Mouse (Mus musculus) right cerebral cortex, postnatal 10 days (tissue): ENCODE measurements around the gene Trappc6a.
"Not testable (repeated sequence)": the region's sequence is repeated elsewhere in the genome, so short reads cannot be mapped to it uniquely, and the experiment has no call there.

ENCODE experiments used
- DNase-seq, 2 experiments: peaks; one replicate each; pipeline ENCODE4 v3.0.0; 2021; ENCODE audit warnings: low spot score in 2 of 2

Trappc6a gene

DNA sequence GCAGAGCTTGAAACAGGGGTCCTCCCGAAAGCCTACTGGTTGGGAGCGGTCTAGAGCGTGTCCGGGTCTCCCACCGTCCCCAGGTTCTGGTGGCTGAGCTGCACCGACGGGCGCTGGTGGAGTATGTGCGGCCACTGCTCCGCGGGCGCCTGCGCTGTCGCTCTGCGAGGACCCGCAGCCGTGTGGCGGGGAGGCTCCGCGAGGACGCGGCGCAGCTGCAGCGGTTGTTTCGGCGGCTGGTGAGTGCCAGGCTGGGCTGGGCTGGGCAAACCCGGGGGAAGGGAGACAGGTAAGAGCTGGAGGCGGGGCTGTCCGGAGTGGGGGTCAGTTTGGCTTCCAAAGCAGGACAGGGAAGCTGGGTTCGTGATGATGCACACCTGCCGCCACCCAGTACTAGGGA is 18.7 kb upstream of the Trappc6a start:
- DNase-seq: no peak

- no peak for DNase-seq
These were observed 16.5 kb upstream of the Trappc6a start for GRCm38 (mm10) chr7:19491731-19492130.

DNA sequence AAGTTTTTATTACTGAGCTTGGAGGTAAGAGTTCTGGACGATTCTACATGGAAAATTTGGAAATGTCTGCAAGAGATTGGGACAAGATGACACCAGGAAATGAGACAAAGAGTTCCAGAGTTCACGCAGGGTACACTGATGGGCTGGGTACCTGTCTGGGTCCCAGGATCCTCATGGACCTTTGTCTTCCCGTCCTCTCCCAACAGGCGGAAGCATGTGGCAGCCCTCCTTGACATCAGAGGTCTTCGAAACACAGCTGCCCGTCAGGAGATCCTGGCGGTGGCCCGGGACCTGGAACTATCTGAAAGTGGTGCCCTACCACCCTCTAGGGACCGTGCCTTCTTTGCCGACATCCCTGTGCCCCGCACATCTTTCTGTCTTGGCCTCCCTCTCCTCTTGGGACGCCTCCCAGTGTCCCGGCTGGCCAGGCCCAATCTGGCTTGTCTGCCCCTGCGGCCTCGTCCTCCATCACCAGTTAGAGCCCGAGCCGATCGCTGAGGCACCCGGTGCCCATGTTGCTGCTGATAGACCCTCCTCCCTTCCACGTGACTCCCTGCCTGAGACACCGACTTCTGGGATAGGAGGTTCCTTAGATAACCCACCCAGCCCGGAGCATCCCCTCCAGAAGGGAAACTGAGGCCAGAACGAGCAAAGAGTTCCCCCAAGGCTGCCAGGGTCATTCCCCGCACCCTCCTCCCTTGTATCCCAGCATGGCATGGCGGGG is 13.3 kb upstream of the Trappc6a start:
- no peak for DNase-seq

- no peak for DNase-seq
These were observed 12.5 kb upstream of the Trappc6a start for GRCm38 (mm10) chr7:19495521-19496213.

GRCm38 (mm10) chr7:19496214-19496555 is 12.0 kb upstream of the Trappc6a start:
- DNase-seq: no peak

DNA sequence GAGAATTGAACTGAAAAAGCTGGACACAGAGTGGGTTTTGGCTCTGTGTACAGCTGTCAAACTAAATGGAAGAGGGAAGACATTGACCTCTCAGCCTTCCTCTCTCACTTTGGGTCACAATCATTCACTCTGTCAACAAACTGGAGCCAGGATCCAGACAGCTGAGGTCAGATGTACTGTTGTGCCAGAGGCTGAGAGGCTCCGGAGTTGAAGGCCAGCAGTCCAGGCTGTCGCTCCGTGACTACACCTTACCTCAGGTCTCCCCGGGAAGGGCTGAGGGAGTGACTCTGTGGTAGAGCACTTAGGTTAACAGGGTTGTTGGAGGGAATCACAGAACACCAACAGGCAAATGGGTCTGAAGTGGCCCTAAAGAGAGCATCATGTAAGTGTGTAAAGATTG is 9.9 kb upstream of the Trappc6a start:
- DNase-seq: no peak

DNA sequence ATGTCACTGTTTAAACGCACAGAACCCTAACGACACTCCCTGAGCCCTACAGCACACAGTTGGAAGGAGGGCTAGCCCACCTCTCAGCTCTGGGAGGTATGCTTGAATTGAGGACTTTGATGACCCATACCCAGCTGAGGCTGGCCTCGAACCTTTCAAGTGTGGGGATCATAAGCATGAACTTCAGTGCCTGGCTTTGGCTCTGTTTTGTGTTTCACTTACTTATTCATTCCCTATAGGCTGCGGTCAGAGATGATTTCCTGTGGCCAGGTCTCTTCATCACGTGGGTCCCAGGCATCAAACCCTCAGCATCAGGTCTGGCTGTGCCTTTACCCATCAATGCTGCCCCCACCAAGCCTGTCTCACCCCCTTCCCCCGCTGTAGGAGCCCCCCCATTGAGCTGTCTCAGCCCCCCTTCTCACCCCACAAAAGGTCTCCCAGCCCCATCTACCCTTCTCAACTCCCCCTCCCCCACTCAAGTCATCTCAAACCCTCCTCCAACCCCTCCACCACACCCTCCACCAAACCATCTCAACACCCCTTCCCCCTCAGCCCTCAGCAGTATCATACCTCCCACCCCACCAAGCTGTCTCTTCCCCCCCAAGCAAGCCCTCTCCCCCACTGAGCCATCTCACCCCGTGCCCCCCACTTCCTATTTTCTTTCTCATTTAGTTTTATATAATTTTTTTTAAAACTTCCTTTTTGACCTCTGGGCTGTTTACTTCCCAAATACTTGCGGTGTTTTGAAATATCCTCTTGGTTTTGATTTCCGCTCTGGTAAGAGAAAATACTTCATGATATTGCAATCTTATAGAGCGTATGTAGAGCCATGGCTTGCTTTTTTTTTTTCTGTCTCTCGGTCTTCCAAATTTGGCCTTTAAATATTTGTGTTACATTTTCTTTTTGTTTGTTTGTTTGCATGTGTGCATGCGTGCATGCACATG is 7.5 kb upstream of the Trappc6a start:
- no peak for DNase-seq

DNA sequence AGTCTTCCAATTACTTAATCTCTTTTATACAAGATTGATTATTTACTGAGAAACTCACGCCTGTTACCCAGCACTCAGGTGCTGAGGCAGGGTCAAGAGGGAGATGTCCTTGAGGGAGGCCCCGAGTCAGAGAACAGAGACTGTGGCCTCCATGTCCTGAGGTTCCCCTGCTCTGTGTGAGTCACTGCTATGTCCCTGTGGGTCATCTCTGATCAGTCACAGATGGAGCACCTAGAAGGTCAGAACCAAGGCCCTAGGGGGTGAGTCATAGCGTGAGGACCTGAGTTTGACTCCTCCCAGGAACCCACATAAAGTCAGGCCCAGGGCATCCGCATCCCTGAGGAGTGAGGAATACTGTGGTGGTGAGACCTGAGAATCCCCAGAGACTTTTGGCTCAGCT is 6.5 kb upstream of the Trappc6a start:
- no peak for DNase-seq

- DNase-seq: no peak
These were observed 4.6 kb upstream of the Trappc6a start for GRCm38 (mm10) chr7:19503481-19504068.

DNA sequence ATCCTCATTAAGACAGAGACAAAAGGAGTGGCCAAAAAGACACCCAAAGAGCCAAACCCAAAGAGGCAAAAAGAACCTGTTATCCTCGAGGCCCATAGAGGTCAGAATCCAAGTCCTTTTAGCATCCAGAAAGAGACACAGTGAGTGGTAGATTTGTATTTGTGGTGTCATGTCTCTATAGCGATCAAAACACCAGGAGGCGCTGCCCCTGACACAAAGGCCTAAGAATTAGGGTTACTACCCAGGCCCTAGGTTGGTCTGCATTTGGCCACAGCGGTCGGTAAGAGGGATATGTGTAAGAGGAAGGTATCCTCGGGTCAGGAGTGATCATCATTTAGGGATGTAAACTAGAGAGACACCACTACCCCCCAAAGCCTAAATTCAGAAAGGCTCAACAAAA is 1.9 kb upstream of the Trappc6a start:
- DNase-seq: no peak

DNA sequence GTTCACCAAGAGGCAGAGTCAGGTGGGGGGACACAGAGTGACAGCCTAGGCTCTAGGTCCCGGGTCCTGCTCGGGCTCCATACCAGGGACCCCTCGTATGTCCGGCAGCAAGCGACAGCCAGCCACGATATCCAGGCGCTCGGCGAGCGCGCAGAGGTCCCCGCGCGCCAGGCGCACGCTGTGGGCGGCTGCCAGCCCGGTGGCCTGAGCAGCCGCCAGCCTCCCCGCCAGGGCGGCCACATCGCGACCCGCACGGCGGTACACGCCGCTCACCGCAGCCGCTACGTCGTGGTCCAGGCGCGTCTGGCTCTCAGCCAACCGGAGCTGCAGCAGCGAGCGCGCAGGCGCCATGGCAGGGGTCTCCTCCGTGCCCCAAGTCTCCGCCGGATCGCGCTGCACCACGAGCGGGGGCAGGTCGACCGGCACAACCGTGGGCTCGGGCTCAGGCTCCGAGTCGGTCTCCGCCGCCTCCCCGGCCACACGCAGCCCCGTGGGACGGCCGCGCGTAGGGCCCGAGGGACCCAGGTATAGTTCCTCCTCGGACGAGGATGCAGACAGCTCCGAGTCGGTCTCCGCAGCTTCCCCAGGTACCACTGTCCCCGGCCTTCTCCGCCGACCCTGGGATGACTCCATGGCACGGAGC is 1.1 kb upstream of the Trappc6a start:
- DNase-seq: peak; percentile 79 to 83

DNA sequence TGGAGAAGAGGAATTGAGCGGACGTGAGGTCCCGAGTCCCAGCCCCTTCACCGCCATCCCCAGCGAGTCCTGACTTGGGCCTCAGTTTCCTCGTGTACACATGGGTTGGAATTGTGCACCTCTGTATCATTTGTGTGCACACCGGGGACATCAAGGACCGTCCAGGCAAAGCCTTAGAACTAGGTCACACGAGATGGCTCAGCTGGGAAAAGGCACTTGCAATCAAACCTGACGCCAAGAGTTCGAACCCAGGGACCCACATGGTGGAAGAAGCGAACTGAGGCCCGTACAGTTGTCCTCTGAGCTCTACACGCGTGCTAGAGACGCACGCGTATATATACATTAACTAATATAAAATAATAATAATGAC is 598 bp upstream of the Trappc6a start:
- no peak for DNase-seq

- DNase-seq: no peak
These were observed 851 bp downstream of the Trappc6a start for GRCm38 (mm10) chr7:19508924-19509568.

- DNase-seq: no peak
These were observed 1.6 kb downstream of the Trappc6a start for GRCm38 (mm10) chr7:19509786-19510185.

DNA sequence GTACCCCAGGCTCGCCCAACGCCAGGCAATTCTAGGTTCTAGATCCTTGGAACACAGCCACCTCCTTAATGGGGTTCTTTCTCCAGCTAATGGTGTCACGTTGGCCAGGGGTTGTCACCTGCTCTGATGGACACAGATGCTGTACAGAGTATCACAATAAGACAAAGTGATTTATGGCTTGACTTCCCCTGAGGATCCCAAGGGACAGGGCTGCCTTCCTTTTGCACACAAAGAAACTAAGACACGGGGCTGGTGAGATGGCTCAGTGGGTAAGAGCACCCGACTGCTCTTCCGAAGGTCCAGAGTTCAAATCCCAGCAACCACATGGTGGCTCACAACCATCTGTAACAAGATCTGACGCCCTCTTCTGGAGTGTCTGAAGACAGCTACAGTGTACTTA is 3.7 kb downstream of the Trappc6a start:
- not testable (repeated sequence) for DNase-seq

DNA sequence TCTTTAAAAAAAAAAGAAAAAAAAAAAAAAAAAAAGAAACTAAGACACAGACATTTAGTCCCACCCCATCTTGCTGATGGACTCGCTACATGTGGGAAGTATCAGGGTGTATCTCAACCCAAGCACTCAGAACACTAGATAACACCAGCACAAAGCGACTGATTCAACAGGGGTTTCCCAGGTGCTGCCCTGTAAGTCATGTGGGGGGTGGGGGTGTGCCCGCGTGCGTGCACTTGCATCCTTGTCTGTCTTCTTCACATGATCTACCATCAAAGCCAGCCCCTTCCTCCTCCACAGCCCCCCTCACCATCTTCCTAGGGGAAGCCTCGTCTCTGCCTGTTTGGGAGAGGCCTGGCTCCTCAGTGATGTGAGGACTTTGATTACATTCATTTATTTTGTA is 4.2 kb downstream of the Trappc6a start:
- peak in 1 of 2 experiments; percentile 21 for DNase-seq

DNA sequence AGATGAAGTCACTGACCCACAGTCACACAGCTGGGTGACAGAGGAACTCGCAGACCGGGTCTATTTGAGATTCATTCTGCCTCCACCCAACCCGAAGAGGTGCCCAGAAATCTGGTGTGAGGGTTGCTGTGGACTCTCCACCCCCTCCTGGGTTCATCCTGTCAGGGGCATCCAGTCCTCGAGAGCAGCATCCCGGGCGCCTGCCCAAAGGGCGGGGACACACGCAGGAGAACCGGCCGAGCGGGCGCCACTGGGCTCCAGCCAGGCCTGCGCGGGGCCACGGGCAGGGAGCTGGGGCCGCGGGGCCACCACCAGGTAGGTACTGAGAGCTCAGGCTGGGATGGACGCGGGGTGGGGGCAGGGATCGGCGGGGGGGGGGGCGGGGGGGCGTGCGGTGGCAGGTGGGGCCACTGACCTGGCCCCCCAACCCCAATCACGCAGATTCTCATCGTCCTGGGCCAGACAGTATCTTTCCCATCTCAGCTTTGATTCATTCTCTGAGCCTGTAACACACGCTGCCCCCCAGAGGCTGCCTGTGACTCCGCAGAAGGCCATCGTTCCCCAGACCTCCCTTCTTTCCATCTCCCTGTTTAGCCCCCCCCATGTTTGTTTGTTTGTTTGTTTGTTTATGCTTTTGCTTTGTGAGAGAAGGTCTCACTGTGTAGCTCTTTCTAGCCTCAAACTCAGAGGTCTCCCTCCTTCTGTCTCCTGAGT is 9.6 kb downstream of the Trappc6a start, which contains the start of gene Nkpd1:
Nkpd1 (plus strand) TSS at position 187 of the 714 bp plus-strand sequence.
- peak in 1 of 2 experiments; percentile 44 for DNase-seq

DNA sequence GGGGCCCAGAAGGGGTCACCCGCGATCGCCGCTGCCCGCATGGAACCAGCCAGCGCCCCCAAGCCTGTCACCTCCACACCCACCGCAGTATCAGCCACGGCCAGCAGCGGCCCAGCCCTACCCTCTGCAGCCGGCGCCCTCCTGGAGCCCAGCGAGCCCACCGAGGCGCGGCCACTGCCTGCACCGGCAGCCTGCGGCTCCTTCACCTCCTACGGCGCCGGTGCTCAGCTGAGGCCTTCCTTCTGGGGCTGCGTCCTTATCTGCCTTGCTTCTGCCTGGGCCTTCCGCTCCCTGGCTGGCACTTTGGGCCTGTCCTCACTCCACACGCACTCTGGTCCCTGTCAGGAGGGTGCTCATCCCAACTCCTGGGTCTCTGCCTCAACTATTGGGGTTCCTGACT is 11.8 kb downstream of the Trappc6a start:
- peak in 1 of 2 experiments; percentile 21 for DNase-seq

- peak in 1 of 2 experiments; percentile 47 for DNase-seq
These were observed 15.0 kb downstream of the Trappc6a start for GRCm38 (mm10) chr7:19523017-19523756.
